Mouse (Mus musculus) liver, embryonic 12.5 days (tissue): ENCODE measurements around the gene Calm2. TPM values are rescaled to one million over a fixed set of nuclear protein-coding genes. Genes with fewer than 3 reads are reported as not detected.
A peak's percentile ranks its signal among the peaks of the same experiment; 100 is the strongest.

ENCODE experiments used
- ATAC-seq: fragments of 200-750 bp; cut with Nextera tagmentation; 2 replicates; pipeline ENCODE4 v1.8.0; 2017; ENCODE audit warnings: moderate number of reproducible peaks, mild to moderate bottlenecking, moderate library complexity
- H3K27ac ChIP-seq: fragments of 300-500 bp; sonication (generic); 2 replicates; pipeline ENCODE4 v1.5.1; 2016; ENCODE audit warnings: mild to moderate bottlenecking
- H3K27me3 ChIP-seq: fragments of 300-500 bp; sonication (generic); replicated peaks from 2 replicates; pipeline ENCODE4 v1.6.1; 2016; ENCODE audit warnings: mild to moderate bottlenecking, moderate library complexity
- H3K36me3 ChIP-seq: fragments of 300-500 bp; sonication (generic); 2 replicates; pipeline ENCODE4 v1.6.1; 2016; ENCODE audit warnings: mild to moderate bottlenecking, moderate library complexity
- H3K4me1 ChIP-seq: fragments of 300-500 bp; sonication (generic); 2 replicates; pipeline ENCODE4 v1.6.1; 2016
- H3K4me2 ChIP-seq: fragments of 300-500 bp; sonication (generic); 2 replicates; pipeline ENCODE4 v1.6.1; 2016; ENCODE audit warnings: mild to moderate bottlenecking, moderate library complexity
- H3K4me3 ChIP-seq: fragments of 300-500 bp; sonication (generic); 2 replicates; pipeline ENCODE4 v1.5.1; 2016; ENCODE audit warnings: mild to moderate bottlenecking, moderate library complexity
- H3K9ac ChIP-seq: fragments of 300-500 bp; sonication (generic); 2 replicates; pipeline ENCODE4 v1.6.1; 2016; ENCODE audit warnings: mild to moderate bottlenecking, moderate library complexity
- H3K9me3 ChIP-seq: fragments of 300-500 bp; sonication (generic); replicated peaks from 2 replicates; pipeline ENCODE4 v1.6.1; 2016; ENCODE audit warnings: mild to moderate bottlenecking, moderate library complexity
- WGBS: fragments of 180-500 bp; shearing (Covaris S2); methylation state at CpG from one replicate; pipeline ENCODE4 v1.1.7; 2016; ENCODE audit not compliant: insufficient replicate concordance; 5-methylcytosine and 5-hydroxymethylcytosine counted together
- polyA plus RNA-seq: library from polyadenylated mRNA; unstranded; fragments of >200 nt; fragmentation: Nextera tagmentation; extraction: Ambion mirVana; gene quantifications from 2 replicates; pipeline ENCODE4 v1.2.1, GENCODE M21; 2016

Gene Calm2
- polyA plus RNA-seq, 1 experiment from 2014 or later = 401 TPM

- WGBS = 67% methylated on average over 7 of the region's 7 CpGs
- Histone ChIP-seq H3K9me3 (no peaks in the 10 kb centered on the region), H3K4me3 (no peak overlapping the region), H3K36me3 (no peaks in the 10 kb centered on the region), H3K9ac (no peak overlapping the region), H3K4me1 (peaks cover 33% of the 10 kb centered on the region), H3K27me3 (peaks cover 29% of the 10 kb centered on the region), H3K4me2 (no peak overlapping the region), H3K27ac (no peak overlapping the region)
- no peak for ATAC-seq
Measured at GRCm38 (mm10) chr17:87457961-87458360, 11.2 kb upstream of the Calm2 start.

GRCm38 (mm10) chr17:87454121-87454520 is 7.4 kb upstream of the Calm2 start:
- H3K4me1 ChIP-seq = peaks cover 15% of the 10 kb centered on the region
- H3K27me3 ChIP-seq = peaks cover 3% of the 10 kb centered on the region; the same call in 1 of the 2 replicates
- H3K4me2 ChIP-seq = no peak overlapping the region
- no peak overlapping the region for H3K27ac ChIP-seq
- ATAC-seq = no peak
- WGBS = 82% methylated on average over 3 of the region's 3 CpGs
- H3K9me3 ChIP-seq = no peaks in the 10 kb centered on the region
- H3K4me3 ChIP-seq = no peak overlapping the region
- H3K36me3 ChIP-seq = no peaks in the 10 kb centered on the region
- H3K9ac ChIP-seq = no peak overlapping the region

GRCm38 (mm10) chr17:87453336-87453735 is 6.6 kb upstream of the Calm2 start:
- no peak for ATAC-seq
- H3K9me3 ChIP-seq = no peaks in the 10 kb centered on the region
- no peak overlapping the region for H3K4me2 ChIP-seq
- no peaks in the 10 kb centered on the region for H3K36me3 ChIP-seq
- H3K9ac ChIP-seq = no peak overlapping the region
- no peak overlapping the region for H3K4me3 ChIP-seq
- H3K27ac ChIP-seq = no peak overlapping the region
- peaks cover 16% of the 10 kb centered on the region for H3K4me1 ChIP-seq
- WGBS = 68% methylated on average over 7 of the region's 7 CpGs
- peaks cover 3% of the 10 kb centered on the region; the same call in 1 of the 2 replicates for H3K27me3 ChIP-seq

- 24% methylated on average over 8 of the region's 8 CpGs for WGBS
Measured at GRCm38 (mm10) chr17:87448881-87449280, 2.1 kb upstream of the Calm2 start.

GRCm38 (mm10) chr17:87448339-87448738 is 1.6 kb upstream of the Calm2 start:
- ATAC-seq = no peak
- H3K4me2 ChIP-seq = peak overlapping the region; percentile 76
- no peak overlapping the region for H3K4me3 ChIP-seq
- peaks cover 37% of the 10 kb centered on the region for H3K4me1 ChIP-seq
- WGBS = 77% methylated on average over 9 of the region's 9 CpGs
- H3K9me3 ChIP-seq = no peaks in the 10 kb centered on the region
- peaks cover 3% of the 10 kb centered on the region; the same call in 1 of the 2 replicates for H3K27me3 ChIP-seq
- H3K9ac ChIP-seq = no peak overlapping the region
- H3K36me3 ChIP-seq = peaks cover 8% of the 10 kb centered on the region
- H3K27ac ChIP-seq = no peak overlapping the region

More at GRCm38 (mm10) chr17:87448881-87449280, 2.1 kb upstream of the Calm2 start:
- no peak for ATAC-seq
- Histone ChIP-seq H3K27me3 (peaks cover 3% of the 10 kb centered on the region; the same call in 1 of the 2 replicates), H3K4me1 (peaks cover 32% of the 10 kb centered on the region), H3K4me2 (peak overlapping the region; percentile 47), H3K9me3 (no peaks in the 10 kb centered on the region), H3K27ac (no peak overlapping the region), H3K9ac (no peak overlapping the region), H3K36me3 (peaks cover 6% of the 10 kb centered on the region; the same call in 1 of the 2 replicates), H3K4me3 (no peak overlapping the region)

GRCm38 (mm10) chr17:87447612-87448200 is 971 bp upstream of the Calm2 start:
- peak overlapping the region; percentile 97 for H3K9ac ChIP-seq
- peaks cover 12% of the 10 kb centered on the region for H3K36me3 ChIP-seq
- no peaks in the 10 kb centered on the region; the same call in 1 of the 2 replicates for H3K27me3 ChIP-seq
- ATAC-seq = no peak
- WGBS = 42% methylated on average over 12 of the region's 12 CpGs
- H3K27ac ChIP-seq = peak overlapping the region; percentile 94
- peak overlapping the region; percentile 91 for H3K4me3 ChIP-seq
- no peaks in the 10 kb centered on the region for H3K9me3 ChIP-seq
- peak overlapping the region; percentile 76 for H3K4me2 ChIP-seq
- H3K4me1 ChIP-seq = peaks cover 44% of the 10 kb centered on the region

GRCm38 (mm10) chr17:87445917-87446766 is 593 bp downstream of the Calm2 start:
- peak overlapping the region; percentile 94 for H3K27ac ChIP-seq

GRCm38 (mm10) chr17:87445337-87445916 is 1.3 kb downstream of the Calm2 start:
- no peaks in the 10 kb centered on the region for H3K9me3 ChIP-seq
- H3K4me1 ChIP-seq = peaks cover 56% of the 10 kb centered on the region
- H3K9ac ChIP-seq = peak overlapping the region; percentile 97
- H3K4me3 ChIP-seq = peak overlapping the region; percentile 91
- no peak for ATAC-seq
- peaks cover 29% of the 10 kb centered on the region for H3K36me3 ChIP-seq
- under 1% methylated on average over 13 of the region's 13 CpGs for WGBS
- H3K27me3 ChIP-seq = no peaks in the 10 kb centered on the region; the same call in 1 of the 2 replicates
- H3K27ac ChIP-seq = peak overlapping the region; percentile 94
- H3K4me2 ChIP-seq = peak overlapping the region; percentile 76

More at GRCm38 (mm10) chr17:87445917-87446766, 593 bp downstream of the Calm2 start:
- under 1% methylated on average over 50 of the region's 86 CpGs for WGBS
- peaks cover 54% of the 10 kb centered on the region for H3K4me1 ChIP-seq
- H3K36me3 ChIP-seq = peaks cover 25% of the 10 kb centered on the region
- peak overlapping the region; percentile 76 for H3K4me2 ChIP-seq
- H3K4me3 ChIP-seq = peak overlapping the region; percentile 91
- no peaks in the 10 kb centered on the region; the same call in 1 of the 2 replicates for H3K27me3 ChIP-seq
- ATAC-seq = peak; percentile 68
- H3K9ac ChIP-seq = peak overlapping the region; percentile 97
- H3K9me3 ChIP-seq = no peaks in the 10 kb centered on the region

GRCm38 (mm10) chr17:87444763-87445162 is 2.0 kb downstream of the Calm2 start:
- H3K27ac ChIP-seq = no peak overlapping the region
- peak overlapping the region; percentile 76 for H3K4me2 ChIP-seq
- no peak for ATAC-seq
- peaks cover 61% of the 10 kb centered on the region for H3K4me1 ChIP-seq
- H3K9ac ChIP-seq = peak overlapping the region; percentile 7
- H3K27me3 ChIP-seq = no peaks in the 10 kb centered on the region; the same call in 1 of the 2 replicates
- H3K36me3 ChIP-seq = peaks cover 34% of the 10 kb centered on the region
- H3K9me3 ChIP-seq = no peaks in the 10 kb centered on the region
- WGBS = 57% methylated on average over 4 of the region's 4 CpGs
- H3K4me3 ChIP-seq = peak overlapping the region; percentile 41

- H3K4me3 ChIP-seq = no peak overlapping the region
- no peak overlapping the region for H3K4me2 ChIP-seq
- no peaks in the 10 kb centered on the region for H3K27me3 ChIP-seq
- peaks cover 50% of the 10 kb centered on the region for H3K4me1 ChIP-seq
- no peak overlapping the region for H3K27ac ChIP-seq
- H3K9me3 ChIP-seq = no peaks in the 10 kb centered on the region
- no peak overlapping the region for H3K9ac ChIP-seq
- ATAC-seq = no peak
- peaks cover 50% of the 10 kb centered on the region for H3K36me3 ChIP-seq
- 59% methylated on average over 2 of the region's 2 CpGs for WGBS
Measured at GRCm38 (mm10) chr17:87441537-87441936, 5.2 kb downstream of the Calm2 start.

GRCm38 (mm10) chr17:87439441-87439840 is 7.3 kb downstream of the Calm2 start:
- H3K4me3 ChIP-seq = no peak overlapping the region
- no peak overlapping the region for H3K27ac ChIP-seq
- no peak for ATAC-seq
- H3K9ac ChIP-seq = no peak overlapping the region
- peaks cover 65% of the 10 kb centered on the region for H3K36me3 ChIP-seq
- WGBS = 85% methylated on average over 2 of the region's 2 CpGs
- H3K9me3 ChIP-seq = no peaks in the 10 kb centered on the region
- no peaks in the 10 kb centered on the region for H3K27me3 ChIP-seq
- no peak overlapping the region for H3K4me2 ChIP-seq
- H3K4me1 ChIP-seq = peaks cover 46% of the 10 kb centered on the region
